Mouse (Mus musculus): ENCODE results near the gene Fam89b.

- TF ChIP-seq CTCF (IDR thresholded peaks at IDR 0.05; ENCODE audit: borderline replicate concordance, insufficient read depth, low read depth, low read length) (no peak), POLR2A (IDR thresholded peaks at IDR 0.05; ENCODE audit: borderline replicate concordance, insufficient read depth, low read length) (no peak)
These were observed 17.5 kb downstream of the Fam89b start for GRCm38 (mm10) chr19:5711907-5712460.

All from cerebellum, adult 2 months (tissue).